Mouse (Mus musculus): ENCODE results near the gene Arl5c. TPM values are rescaled to one million over a fixed set of nuclear protein-coding genes. Genes with fewer than 3 reads are reported as not detected.

Gene Arl5c
- polyA plus RNA-seq (2015; fragmentation: Nextera tagmentation; extraction: Ambion mirVana): 11.8 and 14.0 TPM in 2 replicates

- H3K4me1 ChIP-seq: peaks cover 22% of the 10 kb centered on the region
- no peak within 1 kb of the TSS; the same call in 1 of the 2 replicates for H3K27ac ChIP-seq (replicated peaks)
- H3K9ac ChIP-seq (replicated peaks): peak within 1 kb of the TSS; percentile 37
- WGBS: 3% methylated on average over 26 of the region's 26 CpGs
- no peaks in the 10 kb centered on the region; the same call in 1 of the 2 replicates for H3K27me3 ChIP-seq (replicated peaks)
- no peaks in the 10 kb centered on the region for H3K36me3 ChIP-seq
- H3K9me3 ChIP-seq (replicated peaks): no peaks in the 10 kb centered on the region
- H3K4me2 ChIP-seq: peak within 1 kb of the TSS; percentile 87
- peak within 1 kb of the TSS; percentile 44 for H3K4me3 ChIP-seq (replicated peaks)
- 0 out of 2 replicates have a peak, but pooled peaks have one; percentile 33 for ATAC-seq (ENCODE audit: low FRiP score)
Observed at GRCm38 (mm10) chr11:97995564-97996288, at the start of gene Arl5c. TSS of gene Arl5c (minus strand) at chr11:97996181.

GRCm38 (mm10) chr11:98045596-98045995 lies 49.6 kb upstream of the Arl5c start:
- Histone ChIP-seq H3K27ac (replicated peaks) (no peak overlapping the region), H3K4me3 (replicated peaks) (no peak overlapping the region), H3K4me1 (peaks cover 12% of the 10 kb centered on the region; the same call in 1 of the 2 replicates), H3K4me2 (no peak overlapping the region), H3K9me3 (replicated peaks) (no peaks in the 10 kb centered on the region), H3K27me3 (replicated peaks) (peaks cover 15% of the 10 kb centered on the region), H3K36me3 (no peaks in the 10 kb centered on the region), H3K9ac (replicated peaks) (no peak overlapping the region)
- 64% methylated on average over 4 of the region's 4 CpGs for WGBS
- no peak for ATAC-seq (ENCODE audit: low FRiP score)

DNA sequence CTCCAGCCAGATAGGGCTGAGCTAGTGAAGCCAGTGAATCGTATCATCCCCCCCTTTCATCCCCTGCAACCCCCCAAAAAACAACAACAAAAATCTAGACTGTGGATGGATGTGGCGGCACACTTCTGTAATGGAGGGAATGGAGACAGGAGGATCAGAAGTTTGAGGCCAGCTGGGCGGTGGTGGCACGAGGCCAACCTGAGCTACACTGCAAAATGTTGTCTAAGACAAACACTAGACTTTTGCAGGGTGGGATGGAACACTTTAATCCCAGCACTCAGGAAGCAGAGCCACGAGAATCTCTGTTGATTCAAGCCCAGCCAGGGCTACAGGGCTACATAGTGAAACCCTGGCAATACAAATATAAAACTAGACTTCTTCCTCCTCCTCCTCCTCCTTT lies 48.1 kb upstream of the Arl5c start:
- Histone ChIP-seq H3K36me3 (no peaks in the 10 kb centered on the region), H3K27me3 (replicated peaks) (peaks cover 5% of the 10 kb centered on the region), H3K9me3 (replicated peaks) (no peaks in the 10 kb centered on the region), H3K4me3 (replicated peaks) (no peak overlapping the region), H3K9ac (replicated peaks) (no peak overlapping the region), H3K4me1 (peaks cover 5% of the 10 kb centered on the region; the same call in 1 of the 2 replicates), H3K4me2 (no peak overlapping the region), H3K27ac (replicated peaks) (no peak overlapping the region)
- WGBS: 73% methylated on average over 5 of the region's 5 CpGs
- ATAC-seq (ENCODE audit: low FRiP score): no peak

GRCm38 (mm10) chr11:98042741-98043140 lies 46.8 kb upstream of the Arl5c start:
- Histone ChIP-seq H3K27me3 (replicated peaks) (no peaks in the 10 kb centered on the region), H3K4me2 (no peak overlapping the region), H3K9ac (replicated peaks) (no peak overlapping the region), H3K9me3 (replicated peaks) (no peaks in the 10 kb centered on the region), H3K27ac (replicated peaks) (no peak overlapping the region), H3K36me3 (no peaks in the 10 kb centered on the region), H3K4me3 (replicated peaks) (no peak overlapping the region), H3K4me1 (peaks cover 4% of the 10 kb centered on the region; the same call in 1 of the 2 replicates)
- 79% methylated on average over 6 of the region's 6 CpGs for WGBS
- ATAC-seq (ENCODE audit: low FRiP score): no peak

DNA sequence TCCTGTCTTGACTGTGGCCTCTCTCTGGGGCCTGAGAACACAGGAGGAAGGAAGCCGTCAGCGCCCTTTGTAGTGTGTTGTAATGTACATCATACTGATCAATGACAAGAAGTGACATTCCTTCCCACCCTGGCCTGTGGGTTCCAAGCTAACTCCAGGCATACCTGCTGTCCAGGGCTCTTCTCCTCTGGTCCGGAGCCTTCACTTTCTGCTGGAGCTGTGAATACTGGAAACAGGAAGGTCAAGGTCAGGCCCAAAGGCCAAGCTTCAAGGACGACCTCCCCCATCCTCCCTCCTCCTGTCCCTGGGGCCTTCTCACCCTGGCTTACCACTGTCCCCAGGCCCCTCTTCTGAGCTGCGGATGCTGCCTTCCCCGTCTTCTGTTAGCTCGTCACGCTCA lies 45.0 kb upstream of the Arl5c start:
- 71% methylated on average over 8 of the region's 8 CpGs for WGBS
- no peak for ATAC-seq (ENCODE audit: low FRiP score)
- peaks cover 7% of the 10 kb centered on the region for H3K4me1 ChIP-seq

DNA sequence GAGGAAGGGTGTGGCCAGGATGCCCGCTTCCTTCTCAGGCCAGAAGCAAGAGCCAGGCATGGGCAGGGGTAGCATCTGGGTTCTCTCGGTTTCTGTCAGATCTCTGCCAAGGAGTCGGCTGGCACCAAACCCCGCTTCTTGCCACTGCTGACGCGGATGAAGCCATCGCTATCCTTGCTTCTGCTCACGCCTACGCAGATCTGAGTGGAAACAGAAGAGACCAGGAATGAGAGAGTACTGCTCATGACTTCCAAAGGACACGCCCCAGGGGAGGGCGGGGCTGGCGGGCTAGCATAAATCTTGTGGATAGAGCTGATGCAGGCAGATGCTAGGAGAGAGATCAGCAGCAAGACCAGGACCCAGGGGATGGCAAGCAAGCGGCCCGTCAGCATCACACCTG lies 41.9 kb upstream of the Arl5c start:
- Histone ChIP-seq H3K9ac (replicated peaks) (no peak overlapping the region), H3K4me3 (replicated peaks) (no peak overlapping the region), H3K4me2 (no peak overlapping the region), H3K4me1 (peaks cover 21% of the 10 kb centered on the region), H3K27me3 (replicated peaks) (0 out of 2 replicates have a peak, but pooled peaks cover 11% of the 10 kb centered on the region), H3K9me3 (replicated peaks) (no peaks in the 10 kb centered on the region), H3K36me3 (no peaks in the 10 kb centered on the region), H3K27ac (replicated peaks) (no peak overlapping the region)
- 64% methylated on average over 14 of the region's 14 CpGs for WGBS
- no peak for ATAC-seq (ENCODE audit: low FRiP score)

More for the DNA sequence above, 45.0 kb upstream of the Arl5c start:
- no peak overlapping the region for H3K27ac ChIP-seq (replicated peaks)
- no peaks in the 10 kb centered on the region for H3K36me3 ChIP-seq
- H3K4me3 ChIP-seq (replicated peaks): no peak overlapping the region
- H3K9ac ChIP-seq (replicated peaks): no peak overlapping the region
- 0 out of 2 replicates have a peak, but pooled peaks cover 6% of the 10 kb centered on the region for H3K27me3 ChIP-seq (replicated peaks)
- no peak overlapping the region for H3K4me2 ChIP-seq
- H3K9me3 ChIP-seq (replicated peaks): no peaks in the 10 kb centered on the region

- Histone ChIP-seq H3K36me3 (peaks cover 4% of the 10 kb centered on the region), H3K27me3 (replicated peaks) (0 out of 2 replicates have a peak, but pooled peaks cover 11% of the 10 kb centered on the region), H3K9me3 (replicated peaks) (no peaks in the 10 kb centered on the region), H3K4me2 (peak overlapping the region; percentile 77), H3K9ac (replicated peaks) (peak overlapping the region; percentile 48), H3K4me1 (peaks cover 21% of the 10 kb centered on the region), H3K4me3 (replicated peaks) (peak overlapping the region; percentile 37), H3K27ac (replicated peaks) (peak overlapping the region; percentile 11; the same call in 1 of the 2 replicates)
- WGBS: 1% methylated on average over 27 of the region's 27 CpGs
- ATAC-seq (ENCODE audit: low FRiP score): peak; percentile 71
Observed at GRCm38 (mm10) chr11:98035977-98036377, 40.0 kb upstream of the Arl5c start.

- peak overlapping the region; percentile 41; the same call in 1 of the 2 replicates for H3K27ac ChIP-seq (replicated peaks)
- ATAC-seq (ENCODE audit: low FRiP score): no peak
Observed at GRCm38 (mm10) chr11:98034840-98035239, 38.9 kb upstream of the Arl5c start.

DNA sequence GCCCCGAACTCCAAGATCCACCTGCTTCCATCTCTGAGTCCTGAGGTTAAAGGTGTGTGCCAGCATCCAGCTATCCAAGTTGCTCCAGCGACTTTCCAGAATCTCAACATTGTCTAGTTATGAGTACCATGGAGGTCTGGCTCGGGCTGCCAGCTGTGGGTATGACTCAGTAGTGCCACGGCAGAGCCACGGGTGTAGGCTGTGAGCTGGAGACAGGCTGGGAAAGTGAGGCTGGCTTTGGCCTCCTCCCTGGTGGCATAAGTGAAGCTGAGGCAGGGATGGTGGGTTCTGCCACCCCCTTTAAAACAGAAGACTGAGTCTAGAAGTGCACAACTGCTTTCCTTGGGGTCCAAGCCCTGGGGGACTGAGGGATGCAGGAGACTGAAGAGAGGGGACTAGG lies 38.1 kb upstream of the Arl5c start:
- Histone ChIP-seq H3K4me3 (replicated peaks) (no peak overlapping the region), H3K27me3 (replicated peaks) (0 out of 2 replicates have a peak, but pooled peaks cover 11% of the 10 kb centered on the region), H3K9me3 (replicated peaks) (no peaks in the 10 kb centered on the region), H3K27ac (replicated peaks) (no peak overlapping the region), H3K9ac (replicated peaks) (no peak overlapping the region), H3K4me1 (peaks cover 21% of the 10 kb centered on the region), H3K36me3 (peaks cover 22% of the 10 kb centered on the region), H3K4me2 (no peak overlapping the region)
- ATAC-seq (ENCODE audit: low FRiP score): no peak
- 89% methylated on average over 5 of the region's 5 CpGs for WGBS

More at GRCm38 (mm10) chr11:98034840-98035239, 38.9 kb upstream of the Arl5c start:
- no peak overlapping the region for H3K9ac ChIP-seq (replicated peaks)
- H3K36me3 ChIP-seq: peaks cover 14% of the 10 kb centered on the region
- H3K9me3 ChIP-seq (replicated peaks): no peaks in the 10 kb centered on the region
- H3K4me1 ChIP-seq: peaks cover 21% of the 10 kb centered on the region
- H3K27me3 ChIP-seq (replicated peaks): 0 out of 2 replicates have a peak, but pooled peaks cover 11% of the 10 kb centered on the region
- 9% methylated on average over 4 of the region's 4 CpGs for WGBS
- H3K4me2 ChIP-seq: peak overlapping the region; percentile 11; the same call in 1 of the 2 replicates
- no peak overlapping the region for H3K4me3 ChIP-seq (replicated peaks)

DNA sequence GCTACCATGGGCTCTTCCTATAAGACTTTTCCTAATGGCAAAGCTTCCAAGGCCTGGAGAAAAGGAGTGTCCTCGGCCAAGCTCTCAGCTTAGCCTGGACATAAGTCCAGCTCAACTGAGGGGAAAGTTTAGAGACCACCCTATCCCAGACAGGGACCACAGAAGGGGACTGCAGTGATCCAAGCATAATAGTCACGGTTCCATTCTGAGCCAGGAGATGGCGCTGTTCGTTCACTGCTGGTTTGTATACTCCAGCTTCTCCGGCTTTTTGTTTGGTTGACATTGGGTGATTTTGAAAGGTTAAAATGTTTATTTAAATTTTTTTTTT lies 35.4 kb upstream of the Arl5c start:
- Histone ChIP-seq H3K4me3 (replicated peaks) (no peak overlapping the region), H3K27ac (replicated peaks) (no peak overlapping the region), H3K9me3 (replicated peaks) (no peaks in the 10 kb centered on the region), H3K4me1 (peaks cover 32% of the 10 kb centered on the region), H3K27me3 (replicated peaks) (0 out of 2 replicates have a peak, but pooled peaks cover 5% of the 10 kb centered on the region), H3K4me2 (no peak overlapping the region), H3K36me3 (peaks cover 30% of the 10 kb centered on the region), H3K9ac (replicated peaks) (no peak overlapping the region)
- no peak for ATAC-seq (ENCODE audit: low FRiP score)
- WGBS: 3% methylated on average over 5 of the region's 5 CpGs

DNA sequence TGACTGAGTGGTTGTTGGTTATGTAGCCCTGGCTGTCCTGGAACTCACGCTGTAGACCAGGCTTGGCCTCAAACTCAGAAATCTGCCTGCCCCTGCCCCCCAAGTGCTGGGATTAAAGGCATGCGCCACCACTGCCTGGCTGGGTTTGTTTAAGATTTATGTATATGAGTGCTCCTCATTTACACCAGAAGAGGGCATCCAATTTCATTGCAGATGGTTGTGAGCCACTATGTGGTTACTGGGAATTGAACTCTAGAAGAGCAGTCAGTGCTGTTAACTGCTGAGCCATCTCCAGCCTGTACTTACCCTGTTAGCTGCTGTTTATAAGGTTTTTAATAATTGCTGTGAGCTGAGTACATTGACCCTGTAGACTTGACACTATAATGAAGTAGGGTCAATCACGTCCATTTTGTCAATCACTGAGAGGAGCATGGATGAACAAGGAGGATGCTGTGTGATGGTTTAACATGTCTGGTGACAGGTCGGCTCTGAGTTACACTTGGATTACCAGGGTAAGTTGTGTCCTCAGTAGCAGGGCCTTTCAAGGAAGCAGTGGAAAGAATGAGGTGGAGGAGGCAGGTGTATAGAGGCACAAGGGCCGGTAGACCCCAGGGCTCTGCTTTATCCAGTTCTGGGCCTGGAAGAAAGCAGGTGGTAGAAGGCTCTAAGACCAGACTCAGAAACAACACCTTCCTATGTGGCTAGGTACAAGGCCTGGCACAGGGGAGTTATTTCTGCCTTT lies 34.9 kb upstream of the Arl5c start:
- H3K9me3 ChIP-seq (replicated peaks): no peaks in the 10 kb centered on the region
- 0 out of 2 replicates have a peak, but pooled peaks cover 5% of the 10 kb centered on the region for H3K27me3 ChIP-seq (replicated peaks)
- no peak overlapping the region for H3K4me2 ChIP-seq
- no peak overlapping the region for H3K4me3 ChIP-seq (replicated peaks)
- H3K4me1 ChIP-seq: peaks cover 29% of the 10 kb centered on the region
- H3K9ac ChIP-seq (replicated peaks): no peak overlapping the region
- H3K36me3 ChIP-seq: peaks cover 30% of the 10 kb centered on the region
- H3K27ac ChIP-seq (replicated peaks): no peak overlapping the region
- no peak for ATAC-seq (ENCODE audit: low FRiP score)
- WGBS: 43% methylated on average over 5 of the region's 5 CpGs
